Mouse (Mus musculus) fibroblast of lung, adult 2 months (primary cell): ENCODE data around the gene 1700015G11Rik.

ENCODE experiments used
- DNase-seq: peaks from one replicate; pipeline ENCODE4 v3.0.0-alpha.2; 2011; ENCODE audit warnings: low read depth

Gene 1700015G11Rik

DNA sequence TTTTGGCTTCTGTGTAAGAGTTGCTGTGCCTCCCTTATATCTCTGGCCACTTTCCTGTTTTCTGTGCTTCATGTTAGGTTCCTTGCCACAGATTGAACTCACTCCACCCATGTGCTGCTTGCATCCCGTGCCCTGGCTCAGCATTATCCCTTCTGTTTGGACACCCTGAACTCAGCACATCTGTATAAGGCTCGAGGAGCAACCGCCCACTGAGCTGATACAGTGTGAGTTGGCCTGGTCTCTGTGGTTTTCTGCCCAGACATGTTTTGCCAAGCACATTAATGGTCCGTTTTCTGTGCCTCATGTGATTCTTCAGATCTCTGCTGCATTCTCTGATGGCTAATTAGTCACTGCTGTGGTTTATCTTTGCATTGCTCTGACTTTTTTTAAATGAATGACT lies 47.9 kb downstream of the 1700015G11Rik start:
- peak; percentile 55 for DNase-seq

DNA sequence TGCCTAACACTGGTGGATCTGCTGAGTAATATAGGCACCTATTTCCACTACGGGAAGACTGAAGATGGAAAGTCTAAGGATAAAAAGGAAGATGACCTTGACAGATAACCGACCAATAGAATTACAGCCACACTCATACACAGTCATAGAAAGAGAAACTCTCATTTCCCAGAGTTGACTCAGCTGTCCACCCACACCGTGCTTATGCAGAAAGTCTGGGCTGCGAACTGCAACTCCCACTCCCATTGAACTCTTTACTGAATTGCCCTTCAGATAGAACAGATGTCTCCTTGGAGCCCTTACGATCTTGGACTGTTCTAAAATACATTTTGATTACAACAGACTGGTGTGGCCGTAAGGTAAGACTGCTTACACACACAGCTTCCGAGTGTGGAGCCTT lies 50.8 kb downstream of the 1700015G11Rik start:
- DNase-seq, result no peak

DNA sequence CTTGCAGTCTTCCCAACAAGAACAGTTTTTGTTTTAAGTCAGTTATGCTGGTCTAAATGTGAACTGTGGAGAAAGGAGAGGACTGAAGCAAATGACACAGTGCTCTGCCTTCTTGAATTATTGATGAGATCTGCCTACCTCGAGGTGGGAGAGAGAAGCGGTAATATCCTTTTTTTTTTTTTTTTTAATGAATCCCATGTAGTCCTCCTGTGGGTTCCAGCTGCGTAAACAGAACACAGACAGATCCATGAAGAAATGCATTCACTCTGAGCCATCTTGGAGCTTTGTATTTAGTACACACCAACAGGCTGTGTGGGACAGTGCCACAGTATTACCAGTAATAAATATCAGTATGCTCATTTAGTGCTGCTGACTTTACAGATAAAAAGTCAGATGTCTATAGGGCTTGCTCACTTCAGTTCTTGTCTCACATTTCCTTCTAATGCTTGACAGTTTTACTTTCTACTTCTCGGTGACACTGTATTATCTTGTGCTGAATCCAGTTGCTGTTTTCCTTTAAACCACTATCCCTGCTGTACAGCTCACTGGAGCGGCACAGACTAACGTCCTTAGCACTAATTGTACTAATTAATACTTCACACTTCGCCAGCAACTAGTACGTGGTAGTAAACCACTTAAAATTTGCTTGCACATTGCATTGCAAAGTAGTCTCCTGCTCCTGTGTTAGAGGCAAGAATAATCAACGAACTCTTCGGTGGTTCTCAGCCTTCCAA lies 53.1 kb downstream of the 1700015G11Rik start:
- no peak for DNase-seq
